Mouse (Mus musculus) heart, embryonic 11.5 days (tissue): Measurements from ENCODE around the gene Zfp689. TPM values are rescaled to one million over a fixed set of nuclear protein-coding genes. Genes with fewer than 3 reads are reported as not detected.
"Not testable (repeated sequence)": the region's sequence is repeated elsewhere in the genome, so short reads cannot be mapped to it uniquely, and the experiment has no call there.

Experiments used
- ATAC-seq: fragments of 200-750 bp; cut with Nextera tagmentation; replicated peaks from 2 replicates; pipeline ENCODE4 v1.8.0; 2017; ENCODE audit warnings: moderate library complexity; ENCODE audit not compliant: insufficient number of reproducible peaks, low FRiP score, low TSS enrichment
- H3K27ac ChIP-seq: fragments of 300-500 bp; sonication (generic); 2 replicates; pipeline ENCODE4 v1.5.1; 2014; ENCODE audit warnings: mild to moderate bottlenecking, low read depth, low read length
- H3K27me3 ChIP-seq: fragments of 300-500 bp; sonication (generic); 2 replicates; pipeline ENCODE4 v1.6.1; 2014; ENCODE audit warnings: mild to moderate bottlenecking, low read length, mixed read lengths; ENCODE audit not compliant: control insufficient read depth, insufficient read depth
- H3K36me3 ChIP-seq: fragments of 300-500 bp; sonication (generic); 2 replicates; pipeline ENCODE4 v1.6.1; 2014; ENCODE audit warnings: mild to moderate bottlenecking, low read length, moderate library complexity, mixed read lengths; ENCODE audit not compliant: control insufficient read depth, insufficient read depth
- H3K4me1 ChIP-seq: fragments of 300-500 bp; sonication (generic); 2 replicates; pipeline ENCODE4 v1.6.1; 2014; ENCODE audit warnings: low read length; ENCODE audit not compliant: control insufficient read depth, insufficient read depth
- H3K4me2 ChIP-seq: fragments of 300-500 bp; sonication (generic); 2 replicates; pipeline ENCODE4 v1.6.1; 2014; ENCODE audit warnings: mild to moderate bottlenecking, moderate library complexity
- H3K4me3 ChIP-seq: fragments of 300-500 bp; sonication (generic); 2 replicates; pipeline ENCODE4 v1.5.1; 2014; ENCODE audit warnings: low read depth, low read length
- H3K9ac ChIP-seq: fragments of 300-500 bp; sonication (generic); 2 replicates; pipeline ENCODE4 v1.6.1; 2014; ENCODE audit warnings: mild to moderate bottlenecking, low read depth, low read length, moderate library complexity
- H3K9me3 ChIP-seq: fragments of 300-500 bp; sonication (generic); replicated peaks from 2 replicates; pipeline ENCODE4 v1.6.1; 2016; ENCODE audit warnings: low read length; ENCODE audit not compliant: control insufficient read depth
- WGBS: fragments of 180-500 bp; shearing (Covaris S2); extraction: QIAGEN DNeasy Blood & Tissue Kit; methylation state at CpG from one replicate; pipeline ENCODE4 v1.1.7; 2014; ENCODE audit not compliant: insufficient replicate concordance; 5-methylcytosine and 5-hydroxymethylcytosine counted together
- polyA plus RNA-seq: library from polyadenylated mRNA; unstranded; fragments of >200 nt; fragmentation: Nextera tagmentation; extraction: Ambion mirVana; gene quantifications from 2 replicates; pipeline ENCODE4 v1.2.1, GENCODE M21; 2014

Gene Zfp689
- polyA plus RNA-seq, 1 experiment from 2014 or later: 5.8 TPM

DNA sequence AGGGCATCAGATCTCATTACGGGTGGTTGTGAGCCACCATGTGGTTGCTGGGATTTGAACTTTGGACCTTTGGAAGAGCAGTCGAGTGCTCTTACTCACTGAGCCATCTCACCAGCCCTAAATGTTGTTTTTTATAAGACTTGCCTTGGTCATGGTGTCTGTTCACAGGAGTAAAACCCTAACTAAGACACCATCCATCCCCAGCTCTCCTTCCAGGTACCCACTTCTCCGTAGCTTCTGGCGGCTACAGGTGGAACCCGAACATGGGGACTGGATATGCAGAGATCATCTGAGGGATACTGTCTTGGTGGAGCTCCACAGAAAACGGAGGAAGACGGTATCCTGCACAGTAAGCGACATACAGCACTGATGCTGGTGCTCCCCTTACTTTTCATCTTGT lies 10.4 kb upstream of the Zfp689 start, which contains the start of gene Prr14:
TSS of gene Prr14 (plus strand) at position 301 of the 400 bp plus-strand sequence.
- H3K4me3 ChIP-seq, H3K9ac ChIP-seq, H3K27me3 ChIP-seq, H3K4me2 ChIP-seq, H3K27ac ChIP-seq, ATAC-seq, H3K4me1 ChIP-seq, H3K9me3 ChIP-seq: not testable (repeated sequence)
- peaks cover 27% of the 10 kb centered on the region for H3K36me3 ChIP-seq
- 96% methylated on average over 8 of the region's 8 CpGs for WGBS

DNA sequence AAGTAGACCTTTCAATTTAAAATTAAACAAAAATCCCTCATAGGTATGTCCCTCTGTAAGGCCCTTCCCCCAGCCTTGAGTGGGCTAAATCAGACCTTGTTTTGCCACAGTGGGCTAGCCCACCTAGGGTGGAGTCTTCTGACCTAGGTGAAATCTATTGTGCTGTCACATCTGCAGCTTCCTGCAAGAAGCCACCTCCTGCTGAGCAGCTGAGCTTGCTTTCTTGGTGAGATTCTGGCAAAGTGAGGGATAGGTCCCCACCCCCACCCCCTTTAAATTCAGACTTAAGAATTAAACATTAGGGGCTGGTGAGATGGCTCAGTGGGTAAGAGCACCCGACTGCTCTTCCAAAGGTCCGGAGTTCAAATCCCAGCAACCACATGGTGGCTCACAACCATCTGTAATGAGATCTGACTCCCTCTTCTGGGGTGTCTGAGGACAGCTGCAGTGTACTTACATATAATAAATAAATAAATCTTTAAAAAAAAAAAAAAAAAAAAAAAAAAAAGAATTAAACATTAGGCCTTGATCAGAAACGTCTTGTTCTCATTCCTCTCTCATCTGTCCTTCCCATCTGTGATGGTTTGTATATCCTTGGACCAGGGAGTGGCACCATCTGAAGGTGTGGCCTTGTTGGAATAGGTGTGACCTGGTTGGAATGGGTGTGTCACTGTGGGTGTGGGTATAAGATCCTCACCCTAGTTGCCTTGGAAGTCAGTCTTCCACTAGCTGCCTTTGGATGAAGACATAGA lies 9.6 kb upstream of the Zfp689 start:
- H3K27ac ChIP-seq, H3K4me3 ChIP-seq, ATAC-seq, H3K27me3 ChIP-seq, H3K9ac ChIP-seq, H3K4me1 ChIP-seq, H3K9me3 ChIP-seq, H3K4me2 ChIP-seq: not testable (repeated sequence)
- H3K36me3 ChIP-seq: peaks cover 27% of the 10 kb centered on the region
- 85% methylated on average over 3 of the region's 3 CpGs for WGBS

DNA sequence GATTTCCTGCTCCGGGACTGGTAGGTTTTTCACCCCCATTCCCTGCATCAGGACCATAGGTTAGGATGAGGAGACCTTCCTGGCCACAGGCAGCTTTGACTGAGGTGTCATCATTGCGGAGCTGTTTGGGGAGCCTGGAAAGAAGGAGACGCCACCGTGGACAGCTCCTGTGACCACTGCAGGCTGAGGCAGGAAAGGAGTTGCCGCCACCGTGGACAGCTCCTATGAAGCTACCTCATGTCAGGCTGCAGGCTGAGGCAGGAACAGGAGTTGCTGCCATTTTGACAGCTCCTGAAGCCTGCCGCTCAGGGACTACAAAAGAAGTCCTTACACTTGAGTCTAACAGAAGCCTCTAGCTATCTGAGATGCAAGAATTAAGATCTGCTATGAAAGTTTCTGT lies 5.9 kb upstream of the Zfp689 start:
- Histone ChIP-seq H3K4me2 (no peak overlapping the region), H3K9me3 (peaks cover 3% of the 10 kb centered on the region; the same call in 1 of the 2 replicates), H3K4me3 (no peak overlapping the region), H3K4me1 (peaks cover 6% of the 10 kb centered on the region), H3K27me3 (no peaks in the 10 kb centered on the region), H3K27ac (no peak overlapping the region), H3K9ac (no peak overlapping the region), H3K36me3 (peaks cover 22% of the 10 kb centered on the region)
- 80% methylated on average over 7 of the region's 7 CpGs for WGBS
- ATAC-seq: no peak

DNA sequence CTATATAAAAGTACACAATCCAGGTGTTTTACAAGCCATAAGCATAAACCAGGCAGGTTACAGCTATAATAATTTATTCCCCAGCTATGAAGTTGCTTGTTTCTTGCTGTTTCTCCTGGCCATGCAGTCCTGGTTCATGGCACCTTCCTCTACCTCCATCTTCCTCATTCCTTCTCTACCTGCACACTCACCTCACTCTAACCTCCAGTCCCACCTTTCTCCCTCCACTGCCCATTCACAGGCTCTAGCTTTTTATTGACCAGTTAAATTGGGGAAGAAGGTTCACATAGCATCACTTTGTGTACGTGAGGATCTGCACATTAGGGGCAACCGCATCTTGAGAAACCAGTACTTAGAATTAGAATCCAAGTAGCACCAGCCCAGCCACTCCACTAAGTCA lies 4.1 kb upstream of the Zfp689 start:
- no peak overlapping the region for H3K4me3 ChIP-seq
- H3K9ac ChIP-seq: no peak overlapping the region
- H3K36me3 ChIP-seq: peaks cover 19% of the 10 kb centered on the region
- no peak overlapping the region for H3K4me2 ChIP-seq
- peaks cover 3% of the 10 kb centered on the region; the same call in 1 of the 2 replicates for H3K9me3 ChIP-seq
- WGBS: 91% methylated on average over 2 of the region's 2 CpGs
- no peak for ATAC-seq
- no peaks in the 10 kb centered on the region for H3K27me3 ChIP-seq
- no peak overlapping the region for H3K27ac ChIP-seq
- peaks cover 12% of the 10 kb centered on the region for H3K4me1 ChIP-seq

DNA sequence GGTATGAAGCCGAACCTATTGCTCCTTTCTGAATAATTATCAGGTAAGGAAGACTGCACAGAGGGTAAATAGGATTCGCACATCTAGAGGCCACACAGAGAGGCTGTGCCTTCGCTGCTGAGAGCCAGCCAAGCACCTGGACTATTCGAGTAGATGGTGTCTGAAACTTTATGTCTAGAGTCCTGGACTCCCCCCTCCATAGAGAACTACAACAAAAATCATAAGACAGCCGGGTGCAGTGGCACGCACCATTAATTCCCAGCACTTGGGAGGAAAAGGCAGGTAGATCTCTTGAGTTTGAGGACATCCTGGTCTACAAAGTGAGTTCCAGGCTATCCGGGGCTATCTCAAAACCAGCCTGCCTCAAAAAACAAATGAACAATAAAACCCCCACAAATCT lies 1.0 kb upstream of the Zfp689 start:
- Histone ChIP-seq H3K27ac (no peak overlapping the region), H3K27me3 (no peaks in the 10 kb centered on the region), H3K9me3 (no peaks in the 10 kb centered on the region), H3K9ac (peak overlapping the region; percentile 93), H3K4me2 (peak overlapping the region; percentile 91), H3K4me1 (peaks cover 12% of the 10 kb centered on the region), H3K4me3 (peak overlapping the region; percentile 81), H3K36me3 (peaks cover 8% of the 10 kb centered on the region)
- 78% methylated on average over 7 of the region's 7 CpGs for WGBS
- no peak for ATAC-seq

DNA sequence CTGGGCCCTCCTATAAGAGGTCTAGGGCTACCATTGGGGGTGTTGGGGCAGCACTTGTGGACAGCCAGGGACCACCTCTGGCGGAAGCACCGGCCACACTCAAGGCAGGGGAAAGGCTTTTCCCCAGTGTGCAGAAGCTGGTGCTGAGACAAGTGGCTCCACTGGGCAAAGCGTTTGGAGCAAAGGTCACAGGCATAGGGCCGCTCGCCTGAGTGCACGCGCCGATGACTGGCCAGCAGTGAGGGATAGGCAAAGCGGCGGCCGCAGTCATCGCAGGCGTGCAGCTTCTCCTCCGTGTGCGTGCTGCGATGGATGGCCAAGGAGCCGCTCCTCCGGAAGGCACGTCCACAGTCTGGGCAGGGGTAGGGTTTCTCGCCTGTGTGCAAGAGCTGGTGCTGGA lies 5.0 kb downstream of the Zfp689 start:
- Histone ChIP-seq H3K27ac (no peak overlapping the region), H3K9ac (no peak overlapping the region), H3K36me3 (peaks cover 24% of the 10 kb centered on the region), H3K9me3 (no peaks in the 10 kb centered on the region), H3K27me3 (no peaks in the 10 kb centered on the region), H3K4me1 (no peaks in the 10 kb centered on the region; the same call in 1 of the 2 replicates), H3K4me2 (no peak overlapping the region), H3K4me3 (no peak overlapping the region)
- ATAC-seq: no peak
- 85% methylated on average over 20 of the region's 20 CpGs for WGBS

DNA sequence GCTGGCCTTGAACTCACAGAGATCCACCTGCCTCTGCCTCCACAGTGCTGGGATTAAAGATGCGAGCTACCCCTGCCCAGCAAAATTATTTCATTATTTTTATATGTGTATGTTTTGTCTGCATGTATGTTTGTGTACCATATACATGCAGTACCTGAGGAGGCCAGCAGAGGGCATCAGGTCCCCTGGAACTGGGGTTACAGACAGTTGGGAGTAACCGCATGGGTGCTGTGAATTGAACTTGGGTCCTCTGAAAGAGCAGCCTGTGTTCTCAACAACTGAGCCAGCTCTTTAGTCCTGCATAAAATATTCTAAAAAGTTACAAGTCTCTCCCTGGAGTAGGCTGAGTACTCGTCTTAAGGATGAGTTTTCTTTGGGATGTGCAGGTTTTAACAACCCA lies 11.2 kb downstream of the Zfp689 start:
- WGBS: 78% methylated on average over 3 of the region's 3 CpGs
- Histone ChIP-seq H3K9me3 (peaks cover 9% of the 10 kb centered on the region; the same call in 1 of the 2 replicates), H3K9ac (no peak overlapping the region), H3K36me3 (peaks cover 2% of the 10 kb centered on the region), H3K27me3 (no peaks in the 10 kb centered on the region), H3K4me1 (no peaks in the 10 kb centered on the region), H3K27ac (no peak overlapping the region), H3K4me2 (no peak overlapping the region), H3K4me3 (no peak overlapping the region)
- ATAC-seq: no peak

DNA sequence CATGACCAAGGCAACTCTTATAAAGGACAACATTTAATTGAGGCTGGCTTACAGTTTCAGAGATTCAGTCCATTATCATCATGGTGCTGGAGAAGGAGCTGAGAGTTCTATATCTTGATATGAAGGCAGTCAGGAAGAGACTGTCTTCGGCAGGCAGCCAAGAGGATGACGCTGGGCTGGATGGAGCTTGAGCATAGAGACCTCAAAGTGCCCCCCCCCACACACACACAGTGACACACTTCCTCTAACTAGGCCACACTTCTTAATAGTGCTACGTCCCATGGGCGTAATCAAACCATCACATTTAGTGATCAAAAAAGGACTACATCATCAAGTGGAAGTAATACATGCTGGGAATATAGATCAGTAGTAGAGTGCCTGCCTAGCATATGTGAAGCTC lies 13.8 kb downstream of the Zfp689 start:
- H3K36me3 ChIP-seq: no peaks in the 10 kb centered on the region
- no peak overlapping the region for H3K4me3 ChIP-seq
- no peak overlapping the region for H3K4me2 ChIP-seq
- no peaks in the 10 kb centered on the region for H3K27me3 ChIP-seq
- no peak overlapping the region for H3K9ac ChIP-seq
- no peaks in the 10 kb centered on the region for H3K4me1 ChIP-seq
- 79% methylated on average over 4 of the region's 4 CpGs for WGBS
- no peak for ATAC-seq
- H3K27ac ChIP-seq: no peak overlapping the region
- peaks cover 9% of the 10 kb centered on the region; the same call in 1 of the 2 replicates for H3K9me3 ChIP-seq

DNA sequence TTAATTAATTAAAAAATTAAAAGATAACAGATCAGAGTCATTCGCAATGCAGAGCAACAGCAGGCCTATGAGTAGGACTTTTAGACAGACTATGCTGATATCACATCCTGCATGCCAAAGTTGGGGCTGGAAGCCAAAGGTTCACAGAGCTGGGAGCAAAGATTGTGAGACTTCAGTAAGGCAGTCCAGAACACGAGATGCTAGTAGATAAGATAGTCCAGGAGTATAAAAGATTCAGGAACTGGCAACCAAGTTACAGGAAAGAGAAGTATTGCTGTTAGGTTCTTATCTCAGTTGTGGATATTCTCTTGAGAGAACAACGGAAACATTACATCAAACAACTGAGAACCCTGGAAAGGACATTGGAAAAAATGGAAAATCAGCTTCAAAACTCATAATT lies 22.6 kb downstream of the Zfp689 start:
- no peak for ATAC-seq
- Histone ChIP-seq H3K4me2 (no peak overlapping the region), H3K36me3 (no peaks in the 10 kb centered on the region), H3K4me3 (no peak overlapping the region), H3K9me3 (no peaks in the 10 kb centered on the region), H3K27ac (no peak overlapping the region), H3K27me3 (peaks cover 10% of the 10 kb centered on the region), H3K9ac (no peak overlapping the region), H3K4me1 (peaks cover 3% of the 10 kb centered on the region; the same call in 1 of the 2 replicates)
- WGBS: 55% methylated on average over 3 of the region's 3 CpGs
